8 mouse cellular contexts compared by ENCODE assay signal in genomic region chr4:116052526-116053293, GRCm38 (mm10). TPM values are rescaled to one million over a fixed set of nuclear protein-coding genes. Genes with fewer than 3 reads are reported as not detected.
DNase-seq lines count a peak whose midpoint lies in the region; ATAC-seq and TF ChIP-seq lines count a peak whose summit lies in the region.

No protein-coding gene starts in this region.

- peak; percentile 57 for TF ChIP-seq CTCF in midbrain, postnatal 0 days (IDR thresholded peaks at IDR 0.05)

- H3K4me1 ChIP-seq in erythroblast, embryonic 14.5 days (ENCODE audit: control insufficient read depth): peaks cover 33% of the 10 kb centered on the region
- peaks cover 16% of the 10 kb centered on the region for H3K4me1 ChIP-seq in hindbrain, embryonic 15.5 days (replicated peaks)
- H3K4me1 ChIP-seq in liver, embryonic 11.5 days (replicated peaks; ENCODE audit: control insufficient read depth, insufficient read depth, low read length): peaks cover 9% of the 10 kb centered on the region
- H3K4me1 ChIP-seq in midbrain, postnatal 0 days (ENCODE audit: insufficient read depth, low read length): 0 out of 2 replicates have a peak, but pooled peaks cover 2% of the 10 kb centered on the region

- WGBS in hindbrain, embryonic 15.5 days: 8% methylated on average over 22 of the region's 22 CpGs
- WGBS in liver, embryonic 11.5 days: 10% methylated on average over 22 of the region's 22 CpGs
- WGBS in midbrain, postnatal 0 days: 9% methylated on average over 22 of the region's 22 CpGs

- H3K36me3 ChIP-seq in erythroblast, embryonic 14.5 days (ENCODE audit: control insufficient read depth): peaks cover 5% of the 10 kb centered on the region
- H3K36me3 ChIP-seq in hindbrain, embryonic 15.5 days: no peaks in the 10 kb centered on the region
- no peaks in the 10 kb centered on the region for H3K36me3 ChIP-seq in liver, embryonic 11.5 days (ENCODE audit: control insufficient read depth, insufficient read depth, low read length)
- no peaks in the 10 kb centered on the region for H3K36me3 ChIP-seq in midbrain, postnatal 0 days (ENCODE audit: insufficient read depth, low read length)

- H3K9me3 ChIP-seq in erythroblast, embryonic 14.5 days (ENCODE audit: control insufficient read depth, low read length): no peaks in the 10 kb centered on the region
- no peaks in the 10 kb centered on the region for H3K9me3 ChIP-seq in hindbrain, embryonic 15.5 days
- H3K9me3 ChIP-seq in liver, embryonic 11.5 days (ENCODE audit: control insufficient read depth, low read length): no peaks in the 10 kb centered on the region
- no peaks in the 10 kb centered on the region for H3K9me3 ChIP-seq in midbrain, postnatal 0 days (ENCODE audit: low read length)

- H3K27me3 ChIP-seq in erythroblast, embryonic 14.5 days (ENCODE audit: control insufficient read depth): no peaks in the 10 kb centered on the region
- H3K27me3 ChIP-seq in hindbrain, embryonic 15.5 days: no peaks in the 10 kb centered on the region
- H3K27me3 ChIP-seq in liver, embryonic 11.5 days (replicated peaks; ENCODE audit: control insufficient read depth, insufficient read depth, low read length): no peaks in the 10 kb centered on the region
- H3K27me3 ChIP-seq in midbrain, postnatal 0 days (ENCODE audit: insufficient read depth, low read length): no peaks in the 10 kb centered on the region

- peak overlapping the region; percentile 71 for H3K4me2 ChIP-seq in hindbrain, embryonic 15.5 days
- H3K4me2 ChIP-seq in liver, embryonic 11.5 days: peak overlapping the region; percentile 89
- peak overlapping the region; percentile 64 for H3K4me2 ChIP-seq in midbrain, postnatal 0 days (ENCODE audit: low read depth, low read length, poor library complexity, severe bottlenecking)

- peak; percentile 35 for DNase-seq in layer of hippocampus, adult 11-12 months (ENCODE audit: low spot score)
- no peak for DNase-seq in layer of hippocampus, adult 9-10 months (ENCODE audit: low spot score)
- peak; percentile 58 for DNase-seq in brain, adult 2 months (ENCODE audit: low read depth, low spot score)
- peak; percentile 45 for DNase-seq in liver, embryonic 11.5 days (ENCODE audit: low spot score)
- peak; percentile 69 for DNase-seq in midbrain, postnatal 0 days (ENCODE audit: low spot score)
- DNase-seq in thymus, postnatal 10 days (ENCODE audit: low spot score in 2 of 2): peak; percentile 35 to 43

- ATAC-seq in hindbrain, embryonic 15.5 days (ENCODE audit: low FRiP score, low read depth): peak; percentile 29; the same call in 1 of the 2 replicates
- peak; percentile 42 for ATAC-seq in liver, embryonic 11.5 days (replicated peaks; ENCODE audit: low FRiP score)
- peak; percentile 29 for ATAC-seq in midbrain, postnatal 0 days (ENCODE audit: low FRiP score)

- peak overlapping the region; percentile 86 for H3K4me3 ChIP-seq in erythroblast, embryonic 14.5 days (replicated peaks)
- H3K4me3 ChIP-seq in hindbrain, embryonic 15.5 days: peak overlapping the region; percentile 50
- peak overlapping the region; percentile 44 for H3K4me3 ChIP-seq in liver, embryonic 11.5 days (ENCODE audit: low read depth, low read length)
- peak overlapping the region; percentile 54 for H3K4me3 ChIP-seq in midbrain, postnatal 0 days (ENCODE audit: low read depth, low read length)

- H3K27ac ChIP-seq in hindbrain, embryonic 15.5 days (replicated peaks): peak overlapping the region; percentile 86
- H3K27ac ChIP-seq in liver, embryonic 11.5 days (ENCODE audit: low read depth, low read length): peak overlapping the region; percentile 74
- peak overlapping the region; percentile 77 for H3K27ac ChIP-seq in midbrain, postnatal 0 days (ENCODE audit: low read depth, low read length)

- H3K9ac ChIP-seq in hindbrain, embryonic 15.5 days: peak overlapping the region; percentile 48
- H3K9ac ChIP-seq in liver, embryonic 11.5 days (ENCODE audit: low read depth, low read length): peak overlapping the region; percentile 65
- H3K9ac ChIP-seq in midbrain, postnatal 0 days (replicated peaks; ENCODE audit: low read length, poor library complexity, severe bottlenecking): peak overlapping the region; percentile 59

RNA-seq across cellular contexts. Expression of gene Nsun4, which starts 1.0 kb away (rescaled TPM):
- 0.01 and 0.06 TPM in 2 replicates for polyA plus RNA-seq in erythroblast, embryonic 14.5 days (2012)
- 12.3 and 12.5 TPM in 2 replicates for polyA plus RNA-seq in hindbrain, embryonic 15.5 days (2015; fragmentation: Nextera tagmentation; extraction: Ambion mirVana)
- 17.8 and 19.5 TPM in 2 replicates for polyA plus RNA-seq in liver, embryonic 11.5 days (2014; fragmentation: Nextera tagmentation; extraction: Ambion mirVana)
- 8.7 and 10.9 TPM in 2 replicates for total RNA-seq in midbrain, postnatal 0 days (2014; rRNA removed)
- 8.7 and 8.9 TPM in 2 replicates for polyA plus RNA-seq in midbrain, postnatal 0 days (2015; fragmentation: Nextera tagmentation; extraction: Ambion mirVana)

RNA-seq across cellular contexts. Expression of gene Uqcrh, which starts 22.2 kb away (rescaled TPM):
- polyA plus RNA-seq in erythroblast, embryonic 14.5 days (2012): 12.6 and 16.3 TPM in 2 replicates
- 459 and 497 TPM in 2 replicates for polyA plus RNA-seq in hindbrain, embryonic 15.5 days (2015; fragmentation: Nextera tagmentation; extraction: Ambion mirVana)
- 483 and 529 TPM in 2 replicates for polyA plus RNA-seq in liver, embryonic 11.5 days (2014; fragmentation: Nextera tagmentation; extraction: Ambion mirVana)
- total RNA-seq in midbrain, postnatal 0 days (2014; rRNA removed): 247 and 307 TPM in 2 replicates
- 429 and 468 TPM in 2 replicates for polyA plus RNA-seq in midbrain, postnatal 0 days (2015; fragmentation: Nextera tagmentation; extraction: Ambion mirVana)

RNA-seq across cellular contexts. Expression of gene Lrrc41, which starts 22.4 kb away (rescaled TPM):
- 0.56 and 1.2 TPM in 2 replicates for polyA plus RNA-seq in erythroblast, embryonic 14.5 days (2012)
- 74.3 and 77.3 TPM in 2 replicates for polyA plus RNA-seq in hindbrain, embryonic 15.5 days (2015; fragmentation: Nextera tagmentation; extraction: Ambion mirVana)
- polyA plus RNA-seq in liver, embryonic 11.5 days (2014; fragmentation: Nextera tagmentation; extraction: Ambion mirVana): 67.6 and 70.8 TPM in 2 replicates
- 103 and 129 TPM in 2 replicates for total RNA-seq in midbrain, postnatal 0 days (2014; rRNA removed)
- 70.0 and 71.6 TPM in 2 replicates for polyA plus RNA-seq in midbrain, postnatal 0 days (2015; fragmentation: Nextera tagmentation; extraction: Ambion mirVana)

RNA-seq across cellular contexts. Expression of gene Faah, which starts 35.0 kb away (rescaled TPM):
- 0.02 and 0.04 TPM in 2 replicates for polyA plus RNA-seq in erythroblast, embryonic 14.5 days (2012)
- 22.7 and 25.9 TPM in 2 replicates for polyA plus RNA-seq in hindbrain, embryonic 15.5 days (2015; fragmentation: Nextera tagmentation; extraction: Ambion mirVana)
- polyA plus RNA-seq in liver, embryonic 11.5 days (2014; fragmentation: Nextera tagmentation; extraction: Ambion mirVana): 3.9 and 4.7 TPM in 2 replicates
- total RNA-seq in midbrain, postnatal 0 days (2014; rRNA removed): 25.8 and 43.1 TPM in 2 replicates
- polyA plus RNA-seq in midbrain, postnatal 0 days (2015; fragmentation: Nextera tagmentation; extraction: Ambion mirVana): 30.6 and 31.2 TPM in 2 replicates

Comparison
In these comparisons a context has a peak if more than half of its experiments do, and no peak if none do; other contexts are left out.
1. RNA of gene Uqcrh, which starts 22.2 kb away (polyA plus RNA-seq): 483 to 529 TPM in liver, embryonic 11.5 days, 459 to 497 TPM in hindbrain, embryonic 15.5 days and 429 to 468 TPM in midbrain, postnatal 0 days; 12.6 to 16.3 TPM in erythroblast, embryonic 14.5 days; every median in the first group is over 10 times any median in the second.
2. RNA of gene Lrrc41, which starts 22.4 kb away (polyA plus RNA-seq): 74.3 to 77.3 TPM in hindbrain, embryonic 15.5 days, 70.0 to 71.6 TPM in midbrain, postnatal 0 days and 67.6 to 70.8 TPM in liver, embryonic 11.5 days; 0.56 to 1.2 TPM in erythroblast, embryonic 14.5 days; every median in the first group is over 10 times any median in the second.
3. Peak in every context shown above with its lines, with median percentiles within 50 percentile points of each other: H3K4me3 ChIP-seq, ATAC-seq, H3K27ac ChIP-seq, H3K4me2 ChIP-seq and H3K9ac ChIP-seq.